Mouse (Mus musculus) heart, adult 9 months (tissue): ENCODE results near the gene Hist1h4c.
A peak's percentile ranks its signal among the peaks of the same experiment; 100 is the strongest.
"Not testable (repeated sequence)": the region's sequence is repeated elsewhere in the genome, so short reads cannot be mapped to it uniquely, and the experiment has no call there.

Experiments used
- DNase-seq, 2 experiments: peaks; one replicate each; pipeline ENCODE4 v3.0.0; 2022; ENCODE audit warnings: low spot score in 2 of 2

Gene Hist1h4c

DNA sequence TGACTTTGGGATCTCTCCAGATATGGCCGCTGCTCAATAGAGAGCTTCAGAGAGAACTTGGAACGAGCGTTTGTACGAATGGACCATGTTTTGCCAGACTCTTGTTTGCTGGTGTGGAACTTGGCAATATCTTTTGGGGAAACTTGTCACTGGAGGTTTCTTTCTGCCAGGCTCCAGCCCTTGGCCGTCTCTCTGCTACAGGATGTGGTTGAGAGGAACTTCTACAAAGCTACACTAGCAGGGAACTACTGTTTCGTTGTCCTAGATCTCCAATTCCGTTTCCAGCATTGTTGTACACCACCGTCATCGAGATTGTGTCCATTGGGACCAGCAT lies 30.9 kb upstream of the Hist1h4c start:
- peak; percentile 46 to 52 for DNase-seq

DNA sequence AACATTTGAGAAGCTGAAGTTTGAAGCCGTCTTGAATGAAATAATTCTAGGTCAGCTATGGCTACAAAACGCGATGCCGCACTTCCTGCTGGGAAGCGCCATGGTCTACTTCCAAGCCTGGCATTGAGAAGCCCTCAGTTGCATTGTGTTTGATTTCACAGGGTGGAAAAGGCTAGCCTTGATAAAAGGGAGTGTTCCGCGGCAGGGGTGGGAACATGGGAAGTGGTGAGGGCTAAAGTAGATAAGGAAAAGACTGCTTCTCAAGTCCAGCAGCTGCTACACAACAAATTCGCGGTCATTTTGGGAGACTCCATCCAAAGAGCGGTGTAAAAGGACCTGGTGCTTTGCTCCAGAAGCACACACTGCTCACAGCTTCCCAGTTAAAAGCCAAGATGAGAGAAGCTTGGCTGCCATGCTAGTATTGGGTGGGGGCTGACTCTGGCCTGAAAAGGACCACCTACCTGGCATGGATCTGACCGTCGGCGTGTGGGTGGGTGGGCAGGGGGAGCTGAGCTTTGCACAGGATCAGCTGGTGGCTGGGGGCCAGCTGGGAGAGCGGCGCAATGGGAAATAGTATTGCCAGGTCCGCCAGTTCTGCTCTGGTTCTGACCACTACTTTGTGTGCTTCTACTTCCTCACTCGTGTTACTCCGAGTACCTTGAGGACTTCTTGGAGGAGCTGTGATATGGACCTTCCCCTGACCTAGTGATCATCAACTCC lies 30.4 kb upstream of the Hist1h4c start:
- DNase-seq, result peak in 1 of 2 experiments; percentile 25

DNA sequence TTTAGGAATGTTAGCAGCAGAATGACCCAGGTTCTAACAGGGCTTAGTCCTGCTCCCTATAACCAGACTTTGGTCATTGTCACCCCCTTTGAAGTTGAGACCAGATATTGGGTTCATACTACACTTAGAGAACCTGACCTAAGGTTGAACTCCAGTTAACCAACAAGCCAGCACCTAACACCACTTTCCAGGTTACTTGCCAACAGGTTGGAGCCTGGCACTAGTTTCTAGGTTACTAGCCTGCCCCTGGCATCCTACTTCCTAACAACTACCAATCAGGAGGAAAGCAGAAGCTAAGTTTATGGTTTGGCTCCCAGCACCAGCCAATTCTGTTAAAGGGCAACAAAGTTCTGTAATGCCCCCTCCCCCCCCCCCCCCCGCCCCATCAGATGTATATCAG lies 27.0 kb upstream of the Hist1h4c start:
- DNase-seq, result no peak

DNA sequence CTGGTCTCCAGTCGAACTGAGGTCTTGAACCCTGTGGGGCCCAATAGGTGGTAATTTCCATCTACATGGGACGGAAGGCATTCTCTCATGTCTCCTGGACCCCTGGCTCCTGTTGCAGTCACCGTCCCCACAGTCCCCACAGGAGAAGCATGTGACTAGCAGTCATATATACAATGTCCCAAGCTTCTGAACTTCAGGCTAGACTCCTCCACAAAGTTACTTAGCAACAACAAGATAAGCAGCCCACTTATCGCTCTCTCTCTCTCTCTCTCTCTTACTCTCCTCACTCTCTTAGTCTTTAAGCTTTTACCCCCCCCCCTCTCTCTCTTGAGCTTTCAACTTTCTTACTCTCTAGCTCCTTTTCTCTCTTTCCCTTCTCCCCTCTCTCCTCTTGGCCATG lies 26.0 kb upstream of the Hist1h4c start:
- DNase-seq, result no peak

DNA sequence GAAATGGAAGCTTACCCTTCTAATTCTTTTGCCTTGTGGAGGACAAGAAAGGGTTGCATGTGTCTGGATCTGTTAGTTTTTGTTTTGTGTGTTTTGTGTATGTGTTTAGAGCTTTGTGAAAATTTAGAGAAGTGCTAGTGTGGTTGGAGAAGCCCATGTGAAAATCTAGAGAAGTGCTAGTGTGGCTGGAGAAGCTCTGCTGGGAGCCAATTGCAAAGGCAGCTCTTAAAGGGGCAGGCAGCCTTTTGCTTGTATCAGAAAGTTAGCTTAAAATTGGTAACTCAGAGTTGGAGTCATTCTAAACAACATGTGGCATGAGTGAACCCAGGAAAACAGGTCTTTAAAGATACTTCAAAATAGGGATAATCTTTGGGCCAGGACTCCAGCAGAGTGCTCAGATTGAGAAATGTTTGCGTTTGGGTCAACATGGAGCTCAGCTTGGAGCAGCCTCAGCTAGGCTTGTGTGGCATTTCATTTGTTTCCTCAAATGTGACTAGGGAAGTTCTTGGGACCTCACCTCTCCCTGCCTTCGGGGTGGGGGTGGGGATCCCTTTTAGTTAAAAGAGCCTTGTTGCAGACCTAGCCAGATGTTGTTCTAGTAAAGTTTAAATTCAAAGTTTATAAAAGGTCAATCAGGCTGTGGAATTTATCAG lies 19.5 kb upstream of the Hist1h4c start:
- DNase-seq, result not testable (repeated sequence)

DNA sequence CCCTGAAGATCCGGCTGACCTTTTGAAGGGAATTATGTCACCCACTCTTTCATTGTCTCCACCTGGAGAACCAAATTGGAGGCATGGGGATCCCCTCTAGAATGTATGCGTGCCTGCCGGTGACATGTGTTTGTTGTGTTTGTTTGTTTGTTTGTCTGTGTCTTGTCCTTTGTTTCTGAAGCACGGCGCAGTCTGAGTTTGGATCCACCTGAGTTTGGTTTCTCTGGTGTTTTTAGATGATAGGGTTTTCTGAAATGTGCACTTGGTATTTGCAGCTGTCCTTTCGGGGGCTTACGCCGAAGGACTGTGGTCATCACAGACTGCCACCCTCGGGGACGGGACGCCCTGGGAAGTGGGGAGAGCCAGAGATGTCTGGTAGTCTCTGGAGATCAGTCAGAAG lies 18.9 kb upstream of the Hist1h4c start:
- DNase-seq, result no peak

DNA sequence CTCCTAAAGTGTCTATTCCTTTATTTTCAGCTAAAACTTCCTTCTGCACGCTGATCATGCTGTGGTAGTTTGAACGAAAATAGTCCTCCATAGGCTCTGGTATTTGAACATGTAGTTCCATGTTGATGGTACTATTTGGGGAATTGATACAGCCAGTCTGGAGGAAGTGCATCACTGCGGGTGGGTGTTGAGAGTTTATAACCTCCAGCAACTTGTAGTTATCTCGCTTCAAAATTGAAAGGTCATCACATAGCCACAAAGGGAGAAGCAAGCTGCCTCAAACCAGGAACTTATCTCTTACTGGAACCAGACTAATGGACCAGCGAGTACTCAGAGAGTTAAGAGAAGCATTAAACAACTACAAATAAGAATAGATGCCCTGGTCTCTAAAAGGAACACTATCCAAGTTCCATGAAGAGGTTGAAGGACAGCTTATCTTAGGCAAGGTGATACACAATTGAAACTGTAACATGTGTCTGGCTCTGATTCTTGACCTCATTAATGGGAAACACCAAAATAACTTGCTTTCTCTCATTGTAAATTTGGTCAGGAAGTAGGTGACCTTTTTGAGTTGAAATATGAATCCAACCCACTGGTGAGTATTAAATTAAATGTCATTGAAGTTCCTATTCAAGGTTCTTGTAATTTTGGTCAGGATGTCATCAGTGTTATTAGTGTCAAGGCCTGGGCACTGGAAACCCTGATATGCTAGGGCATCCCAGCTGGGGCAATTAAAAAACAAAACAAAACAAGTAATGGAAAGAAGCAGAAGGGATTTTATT lies 18.2 kb upstream of the Hist1h4c start:
- DNase-seq, result peak in 1 of 2 experiments; percentile 35

DNA sequence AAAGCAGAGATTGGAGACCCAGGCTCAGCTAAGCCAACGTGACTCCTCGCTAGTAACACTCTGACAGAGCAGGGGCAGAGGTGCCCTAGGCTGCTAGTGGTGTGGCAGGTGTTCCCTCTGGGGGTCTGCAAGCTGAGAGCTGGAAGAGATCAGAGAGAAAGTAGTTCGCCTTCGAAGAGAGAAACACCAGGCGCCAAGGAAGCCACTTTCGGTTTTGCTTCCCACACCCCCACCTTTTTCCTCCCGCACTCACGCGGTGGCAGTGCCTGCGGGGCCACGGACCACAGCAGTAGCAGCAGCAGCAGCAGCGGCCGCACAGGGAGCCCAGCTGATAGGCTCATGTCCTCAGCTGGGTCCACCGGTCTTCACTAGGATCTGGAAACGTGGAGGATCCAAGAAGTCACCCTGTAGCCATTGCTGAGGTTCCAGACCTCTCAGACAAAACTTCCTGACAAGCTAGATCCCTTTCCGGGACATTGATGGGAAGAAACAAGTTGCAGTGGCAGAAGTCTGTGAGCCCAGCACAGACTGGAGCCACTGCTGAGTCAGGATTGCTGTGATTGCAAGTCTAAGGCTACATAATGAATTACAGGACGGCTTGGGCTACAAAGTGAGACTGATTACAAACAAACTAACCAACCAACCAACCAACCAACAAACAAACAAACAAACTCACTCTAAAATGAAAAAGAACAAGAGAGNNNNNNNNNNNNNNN lies 12.3 kb upstream of the Hist1h4c start, which contains the start of gene Hfe:
Gene Hfe (minus strand): TSS at position 481 of the 716 bp plus-strand sequence.
- peak; percentile 67 to 68 for DNase-seq

DNA sequence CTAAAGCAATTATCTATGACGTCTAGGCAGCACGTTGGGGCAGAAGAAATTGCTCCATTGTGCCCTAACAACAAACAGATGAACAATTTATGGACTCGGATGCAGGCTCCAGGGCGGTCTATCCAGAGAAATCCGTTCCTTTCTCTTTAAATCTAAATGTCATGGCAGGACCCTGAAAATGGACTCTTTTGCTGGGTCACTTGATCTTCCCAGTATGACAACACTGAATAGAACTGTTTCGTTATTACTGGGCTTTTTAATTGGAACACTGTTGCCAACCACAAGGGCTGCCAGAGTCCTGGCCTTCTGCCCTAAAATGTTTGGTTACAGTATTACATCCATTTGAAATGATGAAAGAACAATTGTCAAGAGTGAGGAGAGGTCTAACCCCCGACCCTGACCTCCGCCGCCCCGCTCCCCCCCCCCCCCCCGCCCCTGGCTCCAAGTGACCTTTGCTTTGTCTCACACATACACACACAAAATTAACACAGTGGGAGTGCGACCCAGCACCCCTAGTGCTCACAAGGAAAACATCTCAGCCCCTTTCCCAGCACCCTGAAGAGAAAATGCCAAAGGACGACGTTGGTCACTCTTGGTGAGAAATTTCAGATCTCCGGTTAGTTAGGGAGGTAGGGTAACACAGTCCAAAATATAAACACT lies 11.6 kb upstream of the Hist1h4c start:
- no peak for DNase-seq

DNA sequence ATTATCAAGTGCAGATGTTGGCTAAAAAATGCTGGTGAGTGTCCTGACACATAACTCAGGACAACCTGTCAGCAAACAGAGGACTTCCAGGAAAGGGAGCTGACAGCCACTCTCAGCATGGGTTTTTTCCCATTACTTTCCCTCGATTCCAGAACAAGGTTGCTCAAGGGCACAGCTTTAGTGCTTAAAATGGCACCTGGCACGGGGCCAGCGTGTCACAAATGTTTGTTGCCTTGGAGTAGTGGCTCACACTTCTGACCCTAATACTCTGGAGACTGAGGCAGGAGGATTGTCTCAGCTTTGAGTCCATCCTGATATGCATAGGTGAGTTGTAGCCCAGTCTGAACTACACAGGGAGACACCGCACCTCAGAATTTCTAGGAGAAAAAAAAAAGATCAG lies 10.4 kb upstream of the Hist1h4c start:
- no peak for DNase-seq

DNA sequence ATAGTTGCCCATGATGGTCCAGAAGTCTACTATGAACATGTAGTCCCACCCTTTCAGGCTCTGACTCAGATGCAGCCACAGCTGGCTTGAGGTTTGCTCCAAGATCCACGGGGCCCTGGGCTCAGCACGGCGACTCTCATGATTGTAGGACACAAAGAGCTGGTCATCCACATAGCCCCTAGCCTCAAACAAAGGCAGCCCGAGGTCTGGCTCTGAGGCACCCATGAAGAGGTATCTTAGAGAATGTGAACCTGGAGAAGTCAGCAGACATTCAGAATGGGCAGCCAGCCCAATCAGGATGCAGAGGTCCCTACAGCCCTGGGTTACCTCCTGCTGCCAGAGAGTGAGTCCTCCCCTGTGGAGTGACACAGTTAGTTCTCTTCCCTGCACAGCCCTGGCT lies 9.8 kb upstream of the Hist1h4c start:
- DNase-seq, result no peak

DNA sequence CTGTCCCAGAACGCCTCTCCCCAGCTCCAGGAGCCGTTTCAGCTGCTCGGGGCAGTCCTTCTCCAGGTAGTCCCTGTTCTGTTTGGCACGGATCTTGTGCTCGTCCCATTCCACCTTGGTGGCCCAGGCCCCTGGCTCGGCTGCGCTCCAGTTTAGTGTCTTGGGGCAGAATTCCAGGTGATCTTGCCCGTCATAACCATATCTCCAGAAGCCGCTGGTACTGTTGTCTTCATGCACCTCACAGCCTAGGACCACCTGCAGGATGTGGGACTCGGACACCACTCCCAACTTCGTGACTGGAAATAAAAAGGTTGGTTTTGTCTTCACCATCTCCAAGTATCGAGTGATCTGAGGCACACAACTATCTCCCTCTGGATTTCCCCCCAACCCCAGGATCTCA lies 8.5 kb upstream of the Hist1h4c start:
- no peak for DNase-seq

DNA sequence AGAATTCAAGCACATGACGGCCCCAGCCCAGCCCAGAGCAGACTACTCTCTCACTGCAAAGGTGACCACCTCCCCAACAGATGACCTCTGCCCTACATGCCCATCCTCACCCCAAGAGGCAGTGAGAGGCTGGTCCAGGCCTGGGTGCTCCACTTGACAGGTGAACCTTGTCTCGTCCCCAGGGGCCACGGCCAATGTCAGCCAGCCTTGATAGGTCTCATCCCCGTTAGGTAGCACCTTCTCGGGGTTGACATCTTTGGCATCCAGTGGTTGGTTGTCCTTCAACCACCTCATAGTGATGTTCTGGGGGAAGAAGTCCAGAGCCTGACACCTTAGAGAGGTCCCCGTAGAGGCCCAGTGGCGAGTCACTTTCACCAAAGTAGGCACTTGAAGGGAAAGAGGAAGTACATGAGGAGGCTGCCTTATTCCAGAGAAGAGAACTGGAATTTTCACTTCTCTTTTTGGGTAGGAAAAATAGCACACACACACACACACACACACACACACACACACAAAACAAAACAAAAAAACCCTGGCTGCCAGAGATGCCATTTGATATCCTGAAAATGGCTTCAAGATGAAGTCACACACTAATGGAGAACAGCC lies 7.6 kb upstream of the Hist1h4c start:
- no peak for DNase-seq

DNA sequence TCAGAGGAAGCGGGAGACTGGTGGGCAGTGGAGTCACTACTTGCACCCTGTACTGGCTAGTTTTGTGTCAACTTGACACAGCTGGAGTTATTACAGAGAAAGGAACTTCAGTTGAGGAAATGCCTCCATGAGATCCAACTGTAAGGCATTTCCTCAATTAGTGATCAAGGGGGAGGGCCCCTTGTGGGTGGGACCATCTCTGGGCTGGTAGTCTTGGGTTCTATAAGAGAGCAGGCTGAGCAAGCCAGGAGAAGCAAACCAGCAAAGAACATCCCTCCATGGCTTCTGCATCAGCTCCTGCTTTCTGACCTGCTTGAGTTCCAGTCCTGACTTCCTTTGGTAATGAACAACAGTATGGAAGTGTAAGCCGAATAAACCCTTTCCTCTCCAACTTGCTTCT lies 4.5 kb upstream of the Hist1h4c start:
- DNase-seq, result not testable (repeated sequence)

DNA sequence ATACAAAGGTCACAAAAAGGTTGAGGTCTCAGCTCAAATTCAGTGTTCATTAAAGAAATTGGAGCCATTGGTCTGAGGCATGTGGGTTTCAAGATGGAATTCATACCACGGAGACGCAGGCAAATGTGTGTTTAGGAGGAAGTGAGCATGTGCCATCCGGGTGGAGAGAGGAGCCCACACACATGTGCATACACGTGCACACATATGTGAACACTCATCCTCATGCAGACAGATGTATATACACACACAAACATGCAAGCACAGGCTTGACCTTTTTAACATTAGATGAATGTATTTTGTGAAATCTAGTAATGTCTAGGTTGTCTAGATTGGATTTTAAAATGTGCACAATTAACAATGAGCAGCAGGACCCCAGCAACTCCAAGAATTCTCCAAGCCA lies 4.0 kb upstream of the Hist1h4c start:
- no peak for DNase-seq

DNA sequence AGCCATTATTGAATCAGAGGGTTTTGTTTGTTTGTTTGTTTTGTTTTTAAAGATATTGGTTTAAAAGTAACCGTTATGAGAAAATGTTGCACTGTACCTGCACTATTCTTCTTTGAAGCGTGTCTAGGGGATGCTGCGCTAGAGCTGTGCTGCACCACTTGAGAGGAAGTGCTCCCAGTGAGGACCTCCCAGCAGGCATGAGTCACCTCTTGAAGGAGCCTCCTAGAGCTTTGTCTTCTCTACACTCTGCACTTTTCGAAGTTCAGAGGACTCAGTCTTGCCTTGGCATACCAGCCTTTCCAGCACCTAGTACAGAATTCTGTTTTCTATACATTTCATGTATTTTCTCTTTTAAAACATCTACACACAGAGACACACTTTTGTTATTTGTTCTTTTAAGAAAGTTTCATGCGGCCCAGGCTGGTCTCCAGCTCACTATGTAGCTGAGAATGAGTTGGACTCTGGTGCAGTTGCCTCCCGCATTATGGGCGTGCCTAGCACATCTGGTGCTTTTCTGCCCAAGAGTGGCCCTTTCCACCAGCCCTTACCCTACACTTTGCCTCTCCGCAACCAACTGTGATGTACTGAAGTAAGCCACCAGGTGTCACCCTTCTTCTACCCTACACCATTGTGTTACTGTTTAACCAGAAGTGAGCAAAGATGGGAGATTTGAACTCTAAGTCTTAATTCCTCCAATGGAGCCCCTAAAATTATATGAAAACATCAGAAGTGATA lies 2.7 kb upstream of the Hist1h4c start:
- peak; percentile 71 to 81 for DNase-seq

DNA sequence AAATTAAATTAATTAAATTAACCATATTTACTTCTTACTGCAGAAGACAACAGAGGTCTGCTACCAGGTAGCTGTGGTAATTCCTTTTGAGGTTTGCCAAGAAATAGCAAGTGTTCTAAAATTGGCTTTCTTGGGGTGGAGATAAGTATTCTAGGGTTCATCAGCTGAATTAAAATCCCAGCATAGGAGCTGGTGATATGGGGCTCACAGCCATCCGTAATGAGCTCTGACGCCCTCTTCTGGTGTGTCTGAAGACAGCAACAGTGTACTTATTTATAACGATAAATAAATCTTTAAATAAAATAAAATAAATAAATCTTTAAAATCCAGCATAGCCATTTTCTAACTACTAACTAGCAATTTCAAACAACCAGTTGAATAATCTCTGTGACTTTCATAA lies 1.5 kb upstream of the Hist1h4c start:
- DNase-seq, result no peak

DNA sequence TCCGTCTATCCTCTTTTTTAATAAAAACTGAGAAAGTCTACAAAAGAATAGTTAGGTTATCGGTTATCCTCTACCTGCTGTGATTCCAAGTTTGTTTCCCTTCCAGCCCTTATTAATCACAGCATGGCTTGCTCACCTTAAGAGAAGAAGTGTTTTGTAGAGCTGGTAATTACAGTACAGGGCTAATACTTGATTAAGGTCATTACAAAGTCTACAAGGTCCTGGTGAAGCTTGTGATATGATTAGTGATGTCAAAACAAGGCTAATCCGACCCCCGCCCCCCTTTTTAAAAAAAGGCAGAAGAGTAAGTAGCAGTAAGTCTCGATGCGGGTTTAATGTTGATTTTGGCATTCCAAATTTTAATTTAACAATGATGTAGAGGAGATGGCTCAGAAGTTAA lies 742 bp upstream of the Hist1h4c start:
- no peak for DNase-seq

DNA sequence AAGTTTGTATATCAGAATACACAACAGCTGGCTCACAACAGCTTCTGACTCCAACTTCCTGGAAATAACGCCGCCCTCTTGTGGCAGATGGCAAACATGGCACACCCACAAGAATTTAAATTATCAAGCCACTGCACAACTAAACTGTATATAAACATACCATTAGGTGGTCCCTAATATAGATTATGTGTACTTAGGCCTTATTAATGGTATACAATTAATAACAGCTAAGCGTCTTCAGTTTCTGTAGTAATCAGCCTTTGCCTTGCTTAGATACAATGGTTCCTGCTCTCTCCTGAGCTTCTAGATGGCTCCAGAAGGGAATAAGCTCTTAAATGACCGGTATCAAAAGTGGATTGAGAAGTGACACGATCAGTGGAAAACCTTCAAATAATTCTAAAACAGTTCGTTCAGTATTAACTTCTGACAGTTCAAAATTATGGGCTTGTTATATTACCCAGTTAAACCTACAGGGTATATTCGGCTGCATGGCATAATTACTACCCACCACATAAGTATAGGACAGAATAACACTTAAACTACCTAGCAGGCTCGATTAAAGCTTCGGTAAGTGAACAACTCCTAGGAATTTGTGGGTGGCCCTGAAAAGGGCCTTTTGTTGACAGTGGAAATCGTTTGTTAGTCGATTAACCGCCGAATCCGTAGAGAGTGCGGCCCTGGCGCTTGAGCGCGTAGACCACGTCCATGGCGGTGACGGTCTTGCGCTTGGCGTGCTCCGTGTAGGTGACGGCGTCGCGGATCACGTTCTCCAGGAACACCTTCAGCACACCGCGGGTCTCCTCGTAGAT lies 559 bp downstream of the Hist1h4c start:
- DNase-seq, result peak in 1 of 2 experiments; percentile 48

DNA sequence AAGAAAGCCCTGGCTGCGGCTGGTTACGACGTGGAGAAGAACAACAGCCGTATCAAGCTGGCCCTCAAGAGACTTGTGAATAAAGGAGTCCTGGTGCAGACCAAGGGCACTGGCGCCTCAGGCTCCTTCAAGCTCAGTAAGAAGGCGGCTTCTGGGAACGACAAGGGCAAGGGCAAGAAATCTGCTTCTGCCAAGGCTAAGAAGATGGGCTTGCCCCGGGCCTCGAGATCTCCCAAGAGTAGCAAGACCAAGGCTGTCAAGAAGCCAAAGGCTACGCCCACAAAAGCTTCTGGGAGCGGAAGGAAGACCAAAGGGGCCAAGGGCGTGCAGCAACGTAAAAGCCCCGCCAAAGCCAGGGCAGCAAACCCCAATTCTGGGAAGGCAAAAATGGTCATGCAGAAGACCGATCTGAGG lies 2.2 kb downstream of the Hist1h4c start:
- DNase-seq, result no peak
